Mouse (Mus musculus): Measurements from ENCODE around the gene Pea15a. TPM values are rescaled to one million over a fixed set of nuclear protein-coding genes. Genes with fewer than 3 reads are reported as not detected.

The Pea15a gene
- polyA plus RNA-seq, 1 experiment from 2014 or later: 118 TPM

GRCm38 (mm10) chr1:172219451-172220406 lies 13.1 kb upstream of the Pea15a start, which contains the start of gene Casq1:
Gene Casq1 (minus strand): TSS chr1:172219868.
- ATAC-seq (ENCODE audit: insufficient number of reproducible peaks, insufficient read depth, low FRiP score, low TSS enrichment): no peak
- 73% methylated on average over 16 of the region's 19 CpGs for WGBS

DNA sequence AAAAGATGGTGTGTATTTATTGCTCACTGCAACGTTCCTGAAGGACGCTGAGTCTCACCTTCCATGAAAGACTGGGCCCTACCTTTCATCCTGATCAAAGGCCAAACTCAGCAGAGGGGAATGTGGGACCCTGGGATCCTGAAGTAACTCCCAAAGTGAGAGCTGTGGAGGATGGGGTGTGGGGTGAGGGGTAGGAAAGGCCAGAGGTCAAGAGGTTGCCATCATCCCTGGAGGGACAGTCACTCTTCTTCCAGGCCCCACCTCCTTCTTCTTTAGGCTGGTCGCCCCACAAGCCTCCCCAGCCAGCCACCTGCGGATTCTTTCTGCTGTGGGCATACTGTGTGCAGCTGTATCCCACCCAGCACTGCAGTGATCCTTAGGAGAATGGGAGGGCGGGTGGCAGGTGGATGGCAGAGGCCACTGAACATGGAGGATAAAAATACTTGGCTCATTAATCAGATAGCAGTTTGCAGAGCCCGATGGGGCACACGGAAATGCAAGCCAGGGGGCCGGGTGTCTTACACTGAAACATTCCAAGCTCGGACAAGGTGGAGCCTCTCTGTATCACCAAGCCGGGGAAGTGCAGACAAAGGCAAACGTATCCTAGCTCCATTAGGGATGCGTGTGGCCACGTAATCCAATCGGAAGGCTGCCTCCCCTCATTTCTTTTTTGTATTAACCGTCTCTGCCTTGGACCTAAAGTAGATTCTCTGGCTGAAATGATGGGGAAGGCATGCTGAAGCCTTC lies 11.7 kb upstream of the Pea15a start:
- peaks cover 55% of the 10 kb centered on the region for H3K4me1 ChIP-seq
- H3K4me3 ChIP-seq: no peak overlapping the region
- 61% methylated on average over 15 of the region's 15 CpGs for WGBS
- no peaks in the 10 kb centered on the region for H3K36me3 ChIP-seq
- H3K27ac ChIP-seq: peak overlapping the region; percentile 12; the same call in 1 of the 2 replicates
- no peaks in the 10 kb centered on the region for H3K27me3 ChIP-seq
- no peak overlapping the region for H3K9ac ChIP-seq
- H3K9me3 ChIP-seq: no peaks in the 10 kb centered on the region
- no peak overlapping the region for H3K4me2 ChIP-seq (replicated peaks)
- ATAC-seq (ENCODE audit: insufficient number of reproducible peaks, insufficient read depth, low FRiP score, low TSS enrichment): no peak

More at GRCm38 (mm10) chr1:172219451-172220406, 13.1 kb upstream of the Pea15a start, which contains the start of gene Casq1:
- H3K9me3 ChIP-seq: no peaks in the 10 kb centered on the region
- H3K9ac ChIP-seq: no peak within 1 kb of the TSS
- H3K4me2 ChIP-seq (replicated peaks): no peak within 1 kb of the TSS
- peaks cover 54% of the 10 kb centered on the region for H3K4me1 ChIP-seq
- H3K27ac ChIP-seq: peak within 1 kb of the TSS; percentile 96
- no peak within 1 kb of the TSS for H3K4me3 ChIP-seq
- no peaks in the 10 kb centered on the region for H3K27me3 ChIP-seq
- no peaks in the 10 kb centered on the region for H3K36me3 ChIP-seq

- H3K9me3 ChIP-seq: no peaks in the 10 kb centered on the region
- WGBS: 0% methylated on average over 5 of the region's 5 CpGs
- H3K4me2 ChIP-seq (replicated peaks): peak overlapping the region; percentile 42
- 0 out of 2 replicates have a peak overlapping the region, but pooled peaks have one; percentile 12 for H3K9ac ChIP-seq
- no peaks in the 10 kb centered on the region for H3K27me3 ChIP-seq
- H3K4me3 ChIP-seq: peak overlapping the region; percentile 20; the same call in 1 of the 2 replicates
- ATAC-seq (ENCODE audit: insufficient number of reproducible peaks, insufficient read depth, low FRiP score, low TSS enrichment): 0 out of 2 replicates have a peak, but pooled peaks have one; percentile 4
- H3K36me3 ChIP-seq: no peaks in the 10 kb centered on the region
- H3K27ac ChIP-seq: peak overlapping the region; percentile 64
- peaks cover 59% of the 10 kb centered on the region for H3K4me1 ChIP-seq
These were observed 10.5 kb upstream of the Pea15a start for GRCm38 (mm10) chr1:172217148-172217547.

DNA sequence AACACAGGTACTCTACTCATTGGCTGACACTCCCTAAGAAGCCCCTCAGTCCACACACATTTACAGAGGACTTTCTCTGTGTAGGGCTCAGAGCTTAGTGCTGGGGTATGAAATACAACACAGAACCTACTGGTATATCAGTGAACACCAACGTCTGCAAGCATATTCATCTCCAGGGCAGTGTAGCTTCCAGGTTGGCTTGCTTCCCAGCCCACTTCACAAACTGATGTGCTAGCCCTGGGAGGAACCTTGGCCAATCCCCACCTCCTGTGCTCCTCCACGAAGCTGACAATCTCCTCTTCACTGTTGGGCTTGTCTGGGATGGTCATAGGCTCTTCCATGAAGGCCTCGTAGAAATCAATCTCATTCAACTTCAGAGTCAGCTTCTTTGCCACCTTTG lies 8.1 kb upstream of the Pea15a start:
- H3K36me3 ChIP-seq: no peaks in the 10 kb centered on the region
- no peak overlapping the region for H3K4me2 ChIP-seq (replicated peaks)
- no peak overlapping the region for H3K27ac ChIP-seq
- no peaks in the 10 kb centered on the region for H3K9me3 ChIP-seq
- 72% methylated on average over 3 of the region's 3 CpGs for WGBS
- H3K4me1 ChIP-seq: peaks cover 35% of the 10 kb centered on the region
- no peak overlapping the region for H3K9ac ChIP-seq
- no peaks in the 10 kb centered on the region for H3K27me3 ChIP-seq
- no peak overlapping the region for H3K4me3 ChIP-seq
- ATAC-seq (ENCODE audit: insufficient number of reproducible peaks, insufficient read depth, low FRiP score, low TSS enrichment): no peak

GRCm38 (mm10) chr1:172213771-172214170 lies 7.2 kb upstream of the Pea15a start:
- no peak overlapping the region for H3K4me3 ChIP-seq
- ATAC-seq (ENCODE audit: insufficient number of reproducible peaks, insufficient read depth, low FRiP score, low TSS enrichment): no peak
- 81% methylated on average over 4 of the region's 4 CpGs for WGBS

GRCm38 (mm10) chr1:172212776-172213175 lies 6.2 kb upstream of the Pea15a start:
- H3K27ac ChIP-seq: no peak overlapping the region

More at GRCm38 (mm10) chr1:172213771-172214170, 7.2 kb upstream of the Pea15a start:
- H3K4me1 ChIP-seq: peaks cover 25% of the 10 kb centered on the region; the same call in 1 of the 2 replicates
- no peaks in the 10 kb centered on the region for H3K36me3 ChIP-seq
- H3K27me3 ChIP-seq: no peaks in the 10 kb centered on the region
- H3K9me3 ChIP-seq: no peaks in the 10 kb centered on the region
- H3K9ac ChIP-seq: no peak overlapping the region
- no peak overlapping the region for H3K27ac ChIP-seq
- no peak overlapping the region for H3K4me2 ChIP-seq (replicated peaks)

GRCm38 (mm10) chr1:172207111-172207584 lies 544 bp upstream of the Pea15a start:
- ATAC-seq (ENCODE audit: insufficient number of reproducible peaks, insufficient read depth, low FRiP score, low TSS enrichment): no peak
- Histone ChIP-seq H3K4me1 (peaks cover 46% of the 10 kb centered on the region), H3K4me3 (no peak overlapping the region), H3K27ac (peak overlapping the region; percentile 80; the same call in 1 of the 2 replicates), H3K27me3 (no peaks in the 10 kb centered on the region), H3K9ac (peak overlapping the region; percentile 79; the same call in 1 of the 2 replicates), H3K36me3 (peaks cover 2% of the 10 kb centered on the region; the same call in 1 of the 2 replicates), H3K4me2 (replicated peaks) (peak overlapping the region; percentile 77), H3K9me3 (no peaks in the 10 kb centered on the region)
- 25% methylated on average over 6 of the region's 7 CpGs for WGBS

More at GRCm38 (mm10) chr1:172212776-172213175, 6.2 kb upstream of the Pea15a start:
- no peak overlapping the region for H3K4me3 ChIP-seq
- no peaks in the 10 kb centered on the region for H3K9me3 ChIP-seq
- H3K27me3 ChIP-seq: no peaks in the 10 kb centered on the region
- no peaks in the 10 kb centered on the region for H3K36me3 ChIP-seq
- peaks cover 19% of the 10 kb centered on the region; the same call in 1 of the 2 replicates for H3K4me1 ChIP-seq
- H3K4me2 ChIP-seq (replicated peaks): no peak overlapping the region
- WGBS: 52% methylated on average over 5 of the region's 5 CpGs
- no peak overlapping the region for H3K9ac ChIP-seq
- ATAC-seq (ENCODE audit: insufficient number of reproducible peaks, insufficient read depth, low FRiP score, low TSS enrichment): no peak

GRCm38 (mm10) chr1:172205741-172206087 lies 890 bp downstream of the Pea15a start:
- H3K9ac ChIP-seq: peak overlapping the region; percentile 79
- no peak for ATAC-seq (ENCODE audit: insufficient number of reproducible peaks, insufficient read depth, low FRiP score, low TSS enrichment)
- peak overlapping the region; percentile 80 for H3K27ac ChIP-seq
- no peaks in the 10 kb centered on the region for H3K27me3 ChIP-seq
- peak overlapping the region; percentile 77 for H3K4me2 ChIP-seq (replicated peaks)
- 11% methylated on average over 3 of the region's 3 CpGs for WGBS
- peaks cover 58% of the 10 kb centered on the region for H3K4me1 ChIP-seq
- H3K4me3 ChIP-seq: peak overlapping the region; percentile 65
- H3K36me3 ChIP-seq: peaks cover 11% of the 10 kb centered on the region; the same call in 1 of the 2 replicates
- H3K9me3 ChIP-seq: no peaks in the 10 kb centered on the region

DNA sequence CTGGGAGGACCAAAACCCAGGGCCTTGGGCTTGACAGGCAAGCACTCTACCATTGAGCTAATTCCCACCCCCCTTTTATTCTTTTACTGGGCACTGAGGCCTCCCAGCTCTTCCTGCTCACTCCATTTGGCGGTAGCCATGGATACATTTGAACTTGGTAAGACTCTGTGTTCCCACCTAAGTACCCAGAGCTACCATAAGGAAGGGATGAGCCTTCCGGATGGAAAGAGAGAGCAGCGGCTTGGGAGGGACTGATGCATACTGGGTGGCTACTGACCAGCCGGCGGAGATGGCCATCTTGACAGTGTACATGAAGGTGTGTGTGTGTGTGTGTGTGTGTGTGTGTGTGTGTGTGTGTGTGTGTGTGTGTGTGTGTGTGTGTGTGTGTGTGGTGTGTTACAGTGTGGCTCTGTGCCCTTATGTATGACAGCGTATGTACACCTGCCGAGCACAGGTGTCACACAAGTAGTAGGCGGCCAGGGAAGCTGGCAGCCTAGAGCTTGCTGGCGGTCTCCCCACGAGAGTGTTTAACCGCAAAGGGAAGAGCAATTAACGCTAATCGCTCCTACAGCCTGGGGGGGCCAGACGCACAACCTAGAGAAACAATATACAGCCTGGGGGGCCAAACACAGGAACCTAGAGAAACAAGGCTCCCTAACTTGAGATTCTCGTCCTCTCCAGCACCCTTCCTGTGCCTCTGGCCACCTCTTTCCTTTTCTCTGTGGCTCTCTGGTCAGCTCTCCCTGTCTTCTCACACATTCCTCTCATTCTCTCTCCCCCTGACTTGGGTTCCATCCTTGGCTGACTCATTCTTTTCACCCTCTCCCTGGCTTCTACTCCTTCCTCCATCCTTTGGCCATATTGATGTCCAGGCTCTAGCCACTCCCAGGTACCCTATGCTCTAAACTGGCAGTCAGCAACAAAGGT lies 1.5 kb downstream of the Pea15a start:
- H3K4me2 ChIP-seq (replicated peaks): peak overlapping the region; percentile 77
- H3K9me3 ChIP-seq: no peaks in the 10 kb centered on the region
- H3K27me3 ChIP-seq: no peaks in the 10 kb centered on the region
- H3K9ac ChIP-seq: peak overlapping the region; percentile 79
- ATAC-seq (ENCODE audit: insufficient number of reproducible peaks, insufficient read depth, low FRiP score, low TSS enrichment): no peak
- WGBS: 39% methylated on average over 15 of the region's 15 CpGs
- H3K4me1 ChIP-seq: peaks cover 64% of the 10 kb centered on the region
- peaks cover 17% of the 10 kb centered on the region for H3K36me3 ChIP-seq
- peak overlapping the region; percentile 65 for H3K4me3 ChIP-seq
- peak overlapping the region; percentile 83 for H3K27ac ChIP-seq

DNA sequence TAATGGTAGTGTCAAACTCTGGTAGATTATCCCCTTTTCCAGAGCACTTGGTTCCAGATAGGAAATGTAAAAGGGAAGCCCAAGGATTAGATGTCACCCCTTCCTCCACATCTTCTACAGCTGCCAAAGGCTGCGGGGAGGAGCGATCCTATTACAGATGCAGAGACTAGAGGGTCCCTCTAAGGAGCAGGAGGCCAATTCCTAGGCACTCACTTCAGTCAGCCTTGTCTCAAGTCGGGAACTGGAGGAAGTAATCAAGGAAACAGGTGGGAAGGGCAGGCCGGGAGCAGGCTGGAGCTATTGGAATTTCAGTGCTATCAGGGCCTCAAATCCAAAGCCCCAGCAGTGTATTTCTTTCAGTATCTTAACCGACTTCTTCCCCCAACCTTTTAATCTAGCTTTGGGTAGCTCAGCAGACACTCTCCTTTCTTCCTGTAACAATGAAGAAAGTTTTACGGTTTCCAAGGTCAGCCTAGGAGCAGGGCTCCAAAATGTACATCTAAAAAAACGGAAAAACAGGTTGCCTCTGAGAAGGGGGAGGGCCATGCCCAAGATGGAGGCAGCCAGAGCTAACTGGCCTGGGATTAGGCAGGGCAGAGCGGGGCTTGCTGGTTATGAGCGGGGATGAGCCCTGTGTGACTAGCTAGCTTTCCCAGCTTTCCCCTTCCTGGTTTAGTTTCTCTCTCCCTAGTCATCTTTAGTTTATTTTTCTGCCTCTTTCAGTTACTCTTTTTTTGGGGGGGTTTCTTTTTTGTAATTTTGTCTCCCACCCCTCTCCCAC lies 2.4 kb downstream of the Pea15a start:
- peaks cover 64% of the 10 kb centered on the region for H3K4me1 ChIP-seq
- peak overlapping the region; percentile 77 for H3K4me2 ChIP-seq (replicated peaks)
- H3K36me3 ChIP-seq: peaks cover 26% of the 10 kb centered on the region
- no peaks in the 10 kb centered on the region for H3K9me3 ChIP-seq
- ATAC-seq (ENCODE audit: insufficient number of reproducible peaks, insufficient read depth, low FRiP score, low TSS enrichment): no peak
- peak overlapping the region; percentile 65; the same call in 1 of the 2 replicates for H3K4me3 ChIP-seq
- H3K27ac ChIP-seq: peak overlapping the region; percentile 83
- no peak overlapping the region; the same call in 1 of the 2 replicates for H3K9ac ChIP-seq
- 27% methylated on average over 9 of the region's 9 CpGs for WGBS
- no peaks in the 10 kb centered on the region for H3K27me3 ChIP-seq

All from embryonic facial prominence, embryonic 12.5 days (tissue).